Mouse (Mus musculus) liver, embryonic 16.5 days (tissue): ENCODE data around the gene Cldn34c4. TPM values are rescaled to one million over a fixed set of nuclear protein-coding genes. Genes with fewer than 3 reads are reported as not detected.

Source experiments
- ATAC-seq: fragments of 200-750 bp; cut with Nextera tagmentation; 2 replicates; pipeline ENCODE4 v1.8.0; 2017; ENCODE audit warnings: low read depth, mild to moderate bottlenecking, moderate number of reproducible peaks, moderate library complexity
- H3K27ac ChIP-seq: fragments of 300-500 bp; sonication (generic); 2 replicates; pipeline ENCODE4 v1.5.1; 2014; ENCODE audit warnings: mild to moderate bottlenecking, low read length
- H3K27me3 ChIP-seq: fragments of 300-500 bp; sonication (generic); 2 replicates; pipeline ENCODE4 v1.6.1; 2014; ENCODE audit warnings: low read depth, low read length, mixed read lengths; ENCODE audit not compliant: control insufficient read depth, insufficient read depth
- H3K36me3 ChIP-seq: fragments of 300-500 bp; sonication (generic); 2 replicates; pipeline ENCODE4 v1.6.1; 2014; ENCODE audit warnings: mild to moderate bottlenecking; ENCODE audit not compliant: control insufficient read depth, insufficient read depth
- H3K4me1 ChIP-seq: fragments of 300-500 bp; sonication (generic); 2 replicates; pipeline ENCODE4 v1.6.1; 2014; ENCODE audit warnings: low read depth, low read length, mixed read lengths; ENCODE audit not compliant: control insufficient read depth
- H3K4me2 ChIP-seq: fragments of 300-500 bp; sonication (generic); 2 replicates; pipeline ENCODE4 v1.6.1; 2014; ENCODE audit warnings: low read depth, low read length, mixed read lengths
- H3K4me3 ChIP-seq: fragments of 300-500 bp; sonication (generic); 2 replicates; pipeline ENCODE4 v1.5.1; 2014; ENCODE audit warnings: low read depth, mild to moderate bottlenecking, low read length
- H3K9ac ChIP-seq: fragments of 300-500 bp; sonication (generic); 2 replicates; pipeline ENCODE4 v1.6.1; 2014; ENCODE audit warnings: low read depth, low read length
- H3K9me3 ChIP-seq: fragments of 300-500 bp; sonication (generic); replicated peaks from 2 replicates; pipeline ENCODE4 v1.6.1; 2016; ENCODE audit warnings: low read length; ENCODE audit not compliant: control insufficient read depth
- WGBS: fragments of 180-500 bp; shearing (Covaris S2); extraction: QIAGEN DNeasy Blood & Tissue Kit; methylation state at CpG from one replicate; pipeline ENCODE4 v1.1.7; 2014; ENCODE audit not compliant: insufficient replicate concordance; 5-methylcytosine and 5-hydroxymethylcytosine counted together
- polyA plus RNA-seq: library from polyadenylated mRNA; unstranded; fragments of >200 nt; fragmentation: Nextera tagmentation; extraction: Ambion mirVana; gene quantifications from 2 replicates; pipeline ENCODE4 v1.2.1, GENCODE M21; 2015

Cldn34c4 gene
- not detected in 2 replicates for polyA plus RNA-seq

- 35% methylated on average over 2 of the region's 2 CpGs for WGBS
- Histone ChIP-seq H3K4me1 (no peaks in the 10 kb centered on the region), H3K4me3 (no peak within 1 kb of the TSS), H3K9me3 (no peaks in the 10 kb centered on the region), H3K36me3 (no peaks in the 10 kb centered on the region), H3K4me2 (no peak within 1 kb of the TSS), H3K9ac (no peak within 1 kb of the TSS), H3K27me3 (no peaks in the 10 kb centered on the region), H3K27ac (no peak within 1 kb of the TSS)
- no peak for ATAC-seq
These were observed at the start of gene Cldn34c4 for GRCm38 (mm10) chrX:127736454-127736853. Gene Cldn34c4 (minus strand): TSS chrX:127736554.

GRCm38 (mm10) chrX:127747062-127747461 lies 10.7 kb upstream of the Cldn34c4 start:
- Histone ChIP-seq H3K36me3 (no peaks in the 10 kb centered on the region), H3K4me3 (no peak overlapping the region), H3K27me3 (no peaks in the 10 kb centered on the region), H3K27ac (no peak overlapping the region), H3K4me2 (no peak overlapping the region), H3K9me3 (no peaks in the 10 kb centered on the region), H3K4me1 (no peaks in the 10 kb centered on the region), H3K9ac (no peak overlapping the region)
- no peak for ATAC-seq
- 54% methylated on average over 4 of the region's 4 CpGs for WGBS
